Mouse (Mus musculus) right cerebral cortex, adult 2 months (tissue): Measurements from ENCODE around the gene Sh3tc1.

ENCODE experiments used
- DNase-seq, 2 experiments: peaks; one replicate each; pipeline ENCODE4 v3.0.0; 2021 to 2022; ENCODE audit warnings: low spot score in 2 of 2

Gene Sh3tc1

GRCm38 (mm10) chr5:35722654-35723053, 17.1 kb downstream of the Sh3tc1 start:
- no peak for DNase-seq

- DNase-seq: no peak
Measured at GRCm38 (mm10) chr5:35721933-35722332, 17.9 kb downstream of the Sh3tc1 start.

DNA sequence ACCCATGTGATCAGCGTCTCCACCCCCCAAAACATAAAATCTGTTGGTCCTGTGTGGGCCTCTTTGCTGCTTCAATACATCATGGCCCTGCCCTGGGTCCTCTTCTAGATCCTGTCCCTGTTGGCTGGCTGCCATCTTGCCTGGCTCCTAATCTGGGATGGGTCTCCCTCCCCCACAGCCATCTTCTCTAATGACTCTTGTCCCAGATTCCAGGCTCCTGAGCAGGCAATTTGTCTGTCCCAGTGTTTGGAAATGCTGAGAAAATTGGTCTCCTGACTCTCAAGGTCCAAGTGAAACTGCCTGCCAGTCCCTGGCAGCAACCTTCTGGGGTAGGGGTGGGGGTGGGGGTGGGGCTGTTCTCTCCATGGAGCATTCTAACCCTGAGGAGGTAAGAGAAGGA, 19.9 kb downstream of the Sh3tc1 start:
- no peak for DNase-seq

DNA sequence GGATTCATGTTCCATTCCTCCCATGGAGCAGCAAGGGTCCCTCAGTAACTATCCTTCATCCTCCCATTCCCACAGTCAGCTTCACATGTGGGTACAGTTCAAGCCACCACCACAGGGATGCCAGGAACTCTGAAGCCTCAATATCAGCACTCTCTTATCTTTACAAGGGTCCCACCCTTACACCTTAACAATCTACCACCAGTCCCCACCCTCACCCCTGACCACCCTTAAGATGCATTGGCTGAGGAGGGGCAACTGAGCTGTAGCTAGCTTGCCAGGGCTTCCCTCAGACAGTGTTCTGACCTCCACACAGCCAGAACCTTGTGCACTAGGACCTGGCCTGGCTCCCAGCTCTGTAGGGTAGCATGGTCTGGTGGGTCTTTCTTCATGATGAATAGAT, 20.4 kb downstream of the Sh3tc1 start:
- DNase-seq: no peak

GRCm38 (mm10) chr5:35718817-35719216, 21.0 kb downstream of the Sh3tc1 start:
- no peak for DNase-seq

- DNase-seq: peak; percentile 69 to 77
Measured at GRCm38 (mm10) chr5:35717946-35718345, 21.8 kb downstream of the Sh3tc1 start.

DNA sequence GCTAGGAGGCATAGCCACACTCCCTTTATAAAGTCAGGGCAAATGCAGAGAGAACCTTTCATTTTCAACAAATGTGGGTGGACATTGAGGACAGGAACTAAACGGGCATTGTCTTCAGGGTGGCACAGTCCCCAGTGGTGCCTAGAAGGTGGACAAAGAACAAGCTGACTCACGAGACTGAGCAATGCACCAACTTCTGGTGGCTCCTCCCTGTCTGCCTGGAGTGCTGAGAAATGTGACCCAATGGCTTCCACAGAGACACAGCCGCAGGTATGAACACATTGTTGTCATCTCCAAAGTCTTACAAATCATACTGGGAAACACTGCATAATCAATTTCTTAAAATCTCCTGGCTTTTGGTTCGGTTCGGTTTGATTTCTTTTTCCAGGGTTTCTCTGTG, 22.3 kb downstream of the Sh3tc1 start:
- DNase-seq: no peak

DNA sequence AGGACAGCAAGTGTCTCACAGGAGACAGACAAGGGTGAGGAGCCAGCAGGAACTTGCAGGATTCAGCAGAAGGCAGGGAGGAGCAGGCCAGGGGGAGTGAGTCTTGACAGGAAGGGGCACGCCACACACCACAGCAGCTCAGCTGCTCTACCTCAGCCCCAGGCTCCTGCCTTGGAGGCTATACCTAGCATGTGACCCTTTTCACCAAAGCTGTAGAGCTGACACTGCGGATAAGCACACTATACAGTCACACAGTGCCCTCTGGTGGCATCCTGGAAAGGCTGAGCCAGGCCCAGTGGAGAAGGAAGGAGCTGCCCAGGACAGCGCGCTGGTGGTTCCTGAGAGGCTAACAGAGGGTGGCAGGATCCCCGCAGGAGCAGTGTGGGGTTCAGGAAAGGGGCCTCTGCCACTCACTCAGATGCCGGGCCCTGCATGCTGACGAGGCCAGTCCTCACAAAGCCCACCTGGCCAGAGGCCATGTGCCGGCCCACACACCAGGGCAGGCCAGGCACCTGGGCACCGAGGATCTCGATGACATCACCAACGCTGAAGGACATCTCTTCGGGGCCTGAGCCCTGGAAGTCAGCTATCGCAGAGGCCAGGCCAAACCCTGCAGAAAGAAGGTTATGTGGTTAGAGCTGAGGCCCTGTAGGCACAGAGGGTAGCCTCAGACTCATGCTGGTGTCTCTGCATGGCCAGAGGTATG, 26.0 kb downstream of the Sh3tc1 start:
- peak; percentile 64 to 74 for DNase-seq

- DNase-seq: no peak
Measured at GRCm38 (mm10) chr5:35712517-35712916, 27.3 kb downstream of the Sh3tc1 start.

DNA sequence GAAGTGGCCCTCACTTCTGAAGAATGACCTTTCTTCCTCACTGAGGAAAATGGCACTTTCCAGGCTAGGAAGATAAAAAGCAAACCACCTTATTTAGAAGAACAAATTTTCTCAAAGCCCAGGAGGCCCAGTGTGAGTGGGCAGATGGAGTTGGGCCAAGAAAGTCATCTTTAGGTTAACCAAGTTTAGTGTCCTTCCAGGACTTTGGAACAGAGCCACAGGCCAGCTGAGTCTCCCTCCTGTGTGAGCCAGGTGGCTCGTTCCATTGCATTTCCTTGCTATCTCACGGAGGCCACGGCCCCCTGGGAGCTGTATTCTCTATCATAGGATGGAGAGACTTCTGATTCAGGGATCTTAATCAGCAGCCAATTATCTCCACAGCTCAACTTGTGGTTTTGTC, 28.9 kb downstream of the Sh3tc1 start:
- DNase-seq: no peak

DNA sequence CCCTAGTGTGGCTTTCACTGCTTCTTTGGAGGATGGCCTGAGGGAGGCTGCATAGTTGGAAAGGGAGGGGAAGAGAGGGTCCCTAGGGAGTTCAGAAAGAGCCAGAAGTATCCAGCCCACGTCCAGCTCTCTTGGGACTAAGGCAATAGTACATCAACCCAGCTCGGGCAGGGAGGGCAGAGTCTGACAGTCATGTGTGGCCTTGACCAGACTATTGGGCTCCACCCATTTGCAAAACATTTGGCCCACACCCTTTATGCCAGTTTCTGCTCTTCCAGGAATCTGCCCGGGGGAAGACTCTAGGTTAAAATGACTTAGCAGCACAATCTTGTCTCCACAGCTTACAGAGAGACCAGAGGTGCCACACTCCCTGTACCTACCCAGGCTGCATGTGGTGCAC, 29.3 kb downstream of the Sh3tc1 start:
- no peak for DNase-seq

DNA sequence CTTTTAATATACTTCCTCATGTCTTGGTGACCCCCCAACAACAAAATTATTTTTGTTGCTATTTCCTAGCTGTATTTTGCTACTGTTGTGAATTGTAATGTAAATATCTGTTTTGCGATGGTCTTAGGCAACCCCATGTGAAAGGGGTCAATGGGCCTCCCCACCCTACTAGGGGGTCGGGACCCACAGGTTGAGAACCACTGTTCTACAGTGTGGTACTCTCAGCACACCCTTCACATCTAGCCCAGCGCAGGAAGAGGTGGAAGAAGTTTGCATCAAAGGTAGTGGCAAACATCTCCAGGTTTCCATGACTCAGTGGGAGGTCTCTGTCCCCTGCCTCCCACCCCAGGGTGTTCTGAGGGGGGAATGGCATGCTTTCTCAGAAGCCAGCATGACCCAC, 34.4 kb downstream of the Sh3tc1 start:
- DNase-seq: no peak

- no peak for DNase-seq
Measured at GRCm38 (mm10) chr5:35703814-35704213, 36.0 kb downstream of the Sh3tc1 start.

DNA sequence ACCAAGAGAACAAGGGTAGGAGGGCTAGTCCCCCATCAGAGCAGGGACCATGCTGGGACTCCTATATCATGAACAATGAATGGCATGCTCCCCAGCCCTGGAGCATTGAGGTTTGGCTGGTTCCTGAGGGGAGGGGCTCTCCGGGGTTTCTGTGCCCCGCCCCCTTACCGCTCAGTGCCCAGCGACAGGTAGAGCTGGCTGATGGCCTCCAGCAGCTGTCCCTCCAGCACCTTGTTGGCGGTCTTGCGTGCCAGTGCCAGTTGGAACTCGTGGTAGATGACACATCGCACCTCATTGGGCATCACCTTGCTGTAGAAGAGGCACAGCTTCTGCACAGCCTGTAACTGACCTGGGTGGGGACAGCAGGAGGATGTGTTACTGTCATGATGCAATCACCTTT, 36.6 kb downstream of the Sh3tc1 start:
- DNase-seq: no peak

DNA sequence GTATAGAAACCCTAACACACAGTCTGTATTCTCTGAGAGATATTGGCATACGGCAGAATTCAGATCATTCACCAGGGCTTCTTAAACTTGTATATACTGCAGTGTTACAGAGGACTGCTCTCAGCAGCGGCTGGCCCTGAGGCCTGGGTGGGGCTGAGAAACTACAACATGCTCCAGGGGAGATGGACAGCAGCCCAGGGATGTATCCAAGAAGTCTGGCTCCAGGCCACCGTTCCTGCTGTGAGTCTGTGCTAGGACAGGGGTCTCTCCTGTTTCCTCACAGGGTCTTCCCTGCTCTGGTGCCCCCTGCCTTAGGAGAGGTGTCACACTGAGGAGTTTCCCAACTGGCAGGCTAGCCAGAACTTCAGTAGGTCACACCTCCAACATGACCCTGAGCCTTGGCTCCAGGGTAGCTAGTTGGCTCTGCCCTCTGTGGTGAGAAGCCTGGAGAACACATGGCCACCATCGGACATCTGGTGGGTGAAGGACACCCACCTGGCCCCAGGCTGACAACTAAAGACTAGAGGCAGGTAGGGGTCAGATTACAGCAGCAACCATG, 37.1 kb downstream of the Sh3tc1 start:
- no peak for DNase-seq

DNA sequence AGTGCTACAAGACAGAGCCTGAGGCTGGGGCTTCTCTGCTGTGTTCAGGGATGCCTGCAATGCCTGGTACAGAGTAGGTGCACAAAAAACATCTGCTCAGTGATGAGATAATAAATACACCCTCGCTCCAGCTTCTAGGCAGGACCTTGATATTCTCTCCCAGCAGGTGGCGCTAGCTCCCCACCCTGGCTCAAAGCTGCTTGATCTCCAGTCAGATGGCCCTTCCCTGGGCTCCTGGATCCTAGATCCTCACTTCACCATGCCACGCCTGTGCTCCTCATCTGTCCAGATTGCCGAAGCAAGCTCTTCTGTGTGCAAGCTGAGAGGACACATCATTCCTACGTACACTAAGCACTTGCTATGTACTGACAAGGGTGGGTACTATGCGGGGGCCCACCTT, 38.7 kb downstream of the Sh3tc1 start:
- peak; percentile 81 to 82 for DNase-seq

DNA sequence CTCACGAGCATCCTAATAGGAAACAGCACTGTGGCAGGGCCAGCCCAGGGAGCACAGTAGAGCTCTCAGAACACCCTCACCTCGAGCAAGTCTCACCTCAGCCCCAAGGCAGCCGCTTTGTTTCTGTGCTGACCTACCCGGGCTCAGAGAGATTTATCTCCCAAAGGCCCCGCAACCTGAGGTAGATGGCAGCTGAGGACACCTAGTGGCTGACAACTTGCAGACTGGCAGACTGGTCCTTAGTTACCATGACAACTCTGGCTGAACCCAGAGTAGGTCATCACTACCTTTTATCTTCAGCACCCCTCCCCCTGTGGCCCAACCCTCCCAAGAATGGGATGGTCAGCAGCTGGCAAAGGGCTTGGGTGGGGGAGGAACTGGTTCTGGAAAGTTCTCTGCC, 44.0 kb downstream of the Sh3tc1 start:
- peak; percentile 41 to 45 for DNase-seq

GRCm38 (mm10) chr5:35693638-35694037, 46.1 kb downstream of the Sh3tc1 start:
- DNase-seq: no peak

DNA sequence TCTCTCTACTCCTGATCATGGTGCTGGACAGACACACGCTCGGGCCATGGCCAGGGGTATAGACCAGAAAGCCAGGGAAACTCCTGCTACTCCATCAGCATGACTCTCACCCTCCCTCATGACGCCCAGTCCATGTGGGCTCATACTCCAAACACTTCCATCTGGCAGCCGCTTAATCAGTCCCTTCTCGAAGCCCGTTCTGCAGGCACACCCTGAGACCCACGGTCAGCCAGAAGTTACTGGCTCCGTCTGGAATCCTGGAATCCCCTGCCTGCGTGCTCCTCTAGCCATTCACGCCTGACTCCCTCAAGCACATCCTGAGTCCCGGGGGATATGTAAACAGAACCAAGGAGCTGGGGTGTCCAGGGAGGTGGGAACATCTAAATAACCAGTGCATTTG, 48.5 kb downstream of the Sh3tc1 start:
- DNase-seq: no peak

DNA sequence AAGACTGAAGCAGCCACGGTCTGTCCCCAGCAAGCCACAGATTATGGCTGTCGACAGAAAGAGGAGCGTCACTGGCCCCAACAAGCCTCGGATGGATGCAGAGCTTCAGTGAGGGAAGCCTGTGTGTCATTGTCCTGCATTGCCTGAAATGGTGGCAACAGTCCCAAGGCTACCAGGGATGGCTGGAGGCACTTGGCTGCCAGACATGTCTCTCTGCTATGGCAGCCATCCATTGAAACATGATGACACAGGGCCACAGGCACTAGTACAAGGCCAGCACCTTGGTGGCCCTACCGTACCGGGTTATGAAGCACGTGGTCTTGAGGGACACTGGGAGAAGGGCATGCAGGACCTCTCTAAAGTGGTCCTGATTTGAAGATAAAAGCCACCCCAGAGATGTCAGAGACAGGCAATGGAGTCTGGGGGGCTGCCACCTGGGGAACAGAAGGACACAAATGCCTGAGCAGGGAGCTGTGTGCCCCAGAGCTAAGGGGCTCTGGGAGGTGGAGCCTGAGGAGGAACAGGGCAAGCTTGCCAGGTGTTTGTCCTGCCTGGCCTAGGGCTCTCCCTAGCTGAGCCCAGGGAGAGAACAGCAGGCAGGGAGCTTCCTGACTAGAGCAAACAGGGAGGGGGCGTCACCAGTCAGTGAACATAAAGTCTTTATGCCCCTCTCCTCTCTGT, 49.2 kb downstream of the Sh3tc1 start:
- no peak for DNase-seq

DNA sequence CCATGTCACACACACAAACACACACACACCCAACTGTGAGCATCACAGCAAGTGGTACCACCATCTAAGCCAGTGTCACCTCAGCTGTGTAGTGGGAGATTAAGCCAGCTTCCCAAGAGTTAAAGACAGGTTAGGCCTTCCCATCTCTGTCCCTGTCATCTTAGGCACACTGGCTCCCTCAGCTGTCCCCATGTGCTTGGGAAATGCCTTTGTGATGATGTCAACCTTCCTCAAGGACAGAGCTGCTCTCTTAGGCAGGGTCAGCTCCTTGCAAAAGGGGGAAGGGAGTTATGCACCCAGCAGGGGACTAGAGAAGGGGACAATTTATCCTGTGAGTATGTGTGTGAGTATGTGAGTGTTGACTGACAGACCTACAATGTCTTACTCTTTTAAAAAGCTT, 50.4 kb downstream of the Sh3tc1 start:
- no peak for DNase-seq

DNA sequence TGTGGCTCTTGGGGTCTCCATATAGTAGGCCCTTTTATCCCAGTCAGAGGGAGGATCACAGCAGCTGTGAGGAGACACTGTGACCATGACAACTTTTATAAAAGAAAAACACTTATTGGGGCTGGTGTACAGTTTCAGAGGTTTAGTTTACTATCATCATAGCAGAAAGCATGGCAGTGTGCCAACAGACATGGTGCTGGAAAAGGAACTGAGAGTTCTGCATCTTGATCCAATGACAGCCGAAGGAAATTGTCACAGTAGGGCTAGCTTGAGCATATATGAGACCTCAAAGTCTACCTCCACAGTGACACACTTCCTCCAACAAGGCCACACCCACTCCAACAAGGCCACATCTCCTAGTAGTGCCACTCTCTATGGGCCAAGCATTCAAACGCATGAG, 50.9 kb downstream of the Sh3tc1 start:
- no peak for DNase-seq

GRCm38 (mm10) chr5:35687098-35687497, 52.7 kb downstream of the Sh3tc1 start:
- DNase-seq: no peak
